Mouse (Mus musculus): ENCODE data around the gene Gpn2. TPM values are rescaled to one million over a fixed set of nuclear protein-coding genes. Genes with fewer than 3 reads are reported as not detected.

Gpn2 gene
- total and polyA plus RNA-seq, 3 experiments = 35.9 to 36.8 (median 36.2) TPM

- Histone ChIP-seq H3K79me2 (replicated peaks; ENCODE audit: control insufficient read depth, extremely low read depth, insufficient read depth, poor library complexity, severe bottlenecking) (no peaks in the 10 kb centered on the region), H3K27ac (ENCODE audit: insufficient read depth, low read depth) (no peak overlapping the region), H3K4me1 (ENCODE audit: control insufficient read depth in 1 of 2, insufficient read depth in 2 of 2) (peaks cover 9 to 10% of the 10 kb centered on the region in 2 experiments), H3K4me2 (ENCODE audit: insufficient read depth, low read depth, poor library complexity, severe bottlenecking) (no peak overlapping the region), H3K27me3 (replicated peaks) (peaks cover 21% of the 10 kb centered on the region), H3K4me3 (replicated peaks in 1 of 3; ENCODE audit: low read depth in 2 of 3, low read length in 2 of 3, poor library complexity in 1 of 3) (no peak overlapping the region), H3K36me3 (replicated peaks in 1 of 2; ENCODE audit: control insufficient read depth in 1 of 2, insufficient read depth in 1 of 2, low read length in 1 of 2) (no peaks in the 10 kb centered on the region), H3K9me3 (replicated peaks; ENCODE audit: low read length) (no peaks in the 10 kb centered on the region), H3K9ac (ENCODE audit: insufficient read depth, low read depth) (no peak overlapping the region)
- no peak for TF ChIP-seq ZC3H11A (IDR thresholded peaks at IDR 0.05; ENCODE audit: low read depth, low read length)
- no peak for TF ChIP-seq NELFE (IDR thresholded peaks at IDR 0.05; ENCODE audit: low read depth, low read length)
- TF ChIP-seq KAT2A (IDR thresholded peaks at IDR 0.05; ENCODE audit: insufficient replicate concordance, low read length) = no peak
- DNase-seq (ENCODE audit: extremely low read depth) = no peak
- dilution Hi-C loops (cut with MboI; ENCODE audit: extremely low pct_ligation_motif_present, extremely low pct_unique_long_range_greater_than_20kb, low sequenced_read_pairs) = no loop called here
- in situ Hi-C loops (cut with MboI; ENCODE audit: low pct_ligation_motif_present, low pct_unique_long_range_greater_than_20kb, low sequenced_read_pairs) = no loop called here
Measured at GRCm38 (mm10) chr4:133557041-133557717, 27.0 kb upstream of the Gpn2 start.

GRCm38 (mm10) chr4:133559846-133560245 lies 24.3 kb upstream of the Gpn2 start:
- no peak overlapping the region for H3K4me2 ChIP-seq (ENCODE audit: insufficient read depth, low read depth, poor library complexity, severe bottlenecking)
- no peak overlapping the region for H3K27ac ChIP-seq (ENCODE audit: insufficient read depth, low read depth)
- H3K9me3 ChIP-seq (replicated peaks; ENCODE audit: low read length) = peaks cover 5% of the 10 kb centered on the region
- TF ChIP-seq JUND (conservative IDR thresholded peaks at IDR 0.05; ENCODE audit: low read depth, low read length) (no peak), GABPA (IDR thresholded peaks at IDR 0.05; ENCODE audit: insufficient replicate concordance, low read depth, low read length) (no peak), MYC (IDR thresholded peaks at IDR 0.05; ENCODE audit: low read depth, low read length) (no peak)
- dilution Hi-C loops (cut with MboI; ENCODE audit: extremely low pct_ligation_motif_present, extremely low pct_unique_long_range_greater_than_20kb, low sequenced_read_pairs) (no loop called here), in situ Hi-C loops (cut with MboI; ENCODE audit: low pct_ligation_motif_present, low pct_unique_long_range_greater_than_20kb, low sequenced_read_pairs) (no loop called here)
- H3K4me1 ChIP-seq (ENCODE audit: control insufficient read depth in 1 of 2, insufficient read depth in 2 of 2) = peaks cover 0 to 10% of the 10 kb centered on the region in 2 experiments; a peak in 2 of 4 replicates
- no peak overlapping the region for H3K4me3 ChIP-seq (replicated peaks in 1 of 3; ENCODE audit: low read depth in 2 of 3, low read length in 2 of 3, poor library complexity in 1 of 3)
- H3K36me3 ChIP-seq (replicated peaks in 1 of 2; ENCODE audit: control insufficient read depth in 1 of 2, insufficient read depth in 1 of 2, low read length in 1 of 2) = no peaks in the 10 kb centered on the region
- H3K9ac ChIP-seq (ENCODE audit: insufficient read depth, low read depth) = no peak overlapping the region
- DNase-seq (ENCODE audit: extremely low read depth) = no peak
- no peaks in the 10 kb centered on the region for H3K79me2 ChIP-seq (replicated peaks; ENCODE audit: control insufficient read depth, extremely low read depth, insufficient read depth, poor library complexity, severe bottlenecking)
- H3K27me3 ChIP-seq (replicated peaks) = peaks cover 21% of the 10 kb centered on the region

- H3K9ac ChIP-seq (ENCODE audit: insufficient read depth, low read depth) = no peak overlapping the region
- no peak for DNase-seq (ENCODE audit: extremely low read depth)
- H3K27me3 ChIP-seq (replicated peaks) = peaks cover 12% of the 10 kb centered on the region
- peaks cover 0 to 10% of the 10 kb centered on the region in 2 experiments; a peak in 2 of 4 replicates for H3K4me1 ChIP-seq (ENCODE audit: control insufficient read depth in 1 of 2, insufficient read depth in 2 of 2)
- H3K79me2 ChIP-seq (replicated peaks; ENCODE audit: control insufficient read depth, extremely low read depth, insufficient read depth, poor library complexity, severe bottlenecking) = no peaks in the 10 kb centered on the region
- H3K9me3 ChIP-seq (replicated peaks; ENCODE audit: low read length) = peaks cover 5% of the 10 kb centered on the region
- in situ Hi-C loops (cut with MboI; ENCODE audit: low pct_ligation_motif_present, low pct_unique_long_range_greater_than_20kb, low sequenced_read_pairs) = no loop called here
- dilution Hi-C loops (cut with MboI; ENCODE audit: extremely low pct_ligation_motif_present, extremely low pct_unique_long_range_greater_than_20kb, low sequenced_read_pairs) = no loop called here
- no peaks in the 10 kb centered on the region for H3K36me3 ChIP-seq (replicated peaks in 1 of 2; ENCODE audit: control insufficient read depth in 1 of 2, insufficient read depth in 1 of 2, low read length in 1 of 2)
- no peak overlapping the region for H3K27ac ChIP-seq (ENCODE audit: insufficient read depth, low read depth)
- H3K4me2 ChIP-seq (ENCODE audit: insufficient read depth, low read depth, poor library complexity, severe bottlenecking) = no peak overlapping the region
- no peak overlapping the region for H3K4me3 ChIP-seq (replicated peaks in 1 of 3; ENCODE audit: low read depth in 2 of 3, low read length in 2 of 3, poor library complexity in 1 of 3)
- TF ChIP-seq USF2 (conservative IDR thresholded peaks at IDR 0.05; ENCODE audit: low read depth, low read length) = no peak
- TF ChIP-seq TCF12 (IDR thresholded peaks at IDR 0.05; ENCODE audit: low read depth, low read length) = no peak
- TF ChIP-seq NELFE (IDR thresholded peaks at IDR 0.05; ENCODE audit: low read depth, low read length) = no peak
- no peak for TF ChIP-seq ZMIZ1 (IDR thresholded peaks at IDR 0.05; ENCODE audit: low read depth, low read length)
- no peak for TF ChIP-seq JUND (conservative IDR thresholded peaks at IDR 0.05; ENCODE audit: low read depth, low read length)
- TF ChIP-seq MAZ (IDR thresholded peaks at IDR 0.05; ENCODE audit: low read depth, low read length) = no peak
- TF ChIP-seq CTCF (conservative IDR thresholded peaks at IDR 0.05 in 1 of 2, IDR thresholded peaks at IDR 0.05 in 1 of 2; ENCODE audit: low read depth in 2 of 2, low read length in 2 of 2) = no peak
- TF ChIP-seq GABPA (IDR thresholded peaks at IDR 0.05; ENCODE audit: insufficient replicate concordance, low read depth, low read length) = no peak
- TF ChIP-seq ELF1 (IDR thresholded peaks at IDR 0.05; ENCODE audit: low read depth, low read length) = no peak
- TF ChIP-seq EP300 (IDR thresholded peaks at IDR 0.05; ENCODE audit: low read length) = no peak
- TF ChIP-seq USF1 (IDR thresholded peaks at IDR 0.05; ENCODE audit: low read depth, low read length) = no peak
- no peak for TF ChIP-seq MAFK (IDR thresholded peaks at IDR 0.05; ENCODE audit: insufficient replicate concordance, low read length)
- TF ChIP-seq KAT2A (IDR thresholded peaks at IDR 0.05; ENCODE audit: insufficient replicate concordance, low read length) = no peak
Measured at GRCm38 (mm10) chr4:133561622-133562021, 22.5 kb upstream of the Gpn2 start.
